Mouse (Mus musculus): ENCODE measurements around the gene Kdm6a. TPM values are rescaled to one million over a fixed set of nuclear protein-coding genes. Genes with fewer than 3 reads are reported as not detected.

Kdm6a gene
- 6.3 and 12.7 TPM in 2 replicates for polyA plus RNA-seq (2012; ENCODE audit: insufficient read depth, insufficient read length, missing spikeins)

- Histone ChIP-seq H3K4me1 (ENCODE audit: control insufficient read depth, insufficient read depth, insufficient read length, low read length) (no peaks in the 10 kb centered on the region), H3K27ac (replicated peaks; ENCODE audit: low read depth, low read length) (peak within 1 kb of the TSS; percentile 97)
These were observed at the start of gene Kdm6a for GRCm38 (mm10) chrX:18162192-18162857. Gene Kdm6a, plus strand, starts transcription at chrX:18162575.

GRCm38 (mm10) chrX:18145557-18145956 is 16.8 kb upstream of the Kdm6a start, which contains the start of gene Dusp21:
Gene Dusp21, plus strand, starts transcription at chrX:18145857.
- H3K4me1 ChIP-seq (ENCODE audit: control insufficient read depth, insufficient read depth, insufficient read length, low read length) = no peaks in the 10 kb centered on the region
- no peak within 1 kb of the TSS for H3K4me3 ChIP-seq (ENCODE audit: insufficient read depth, low read depth, low read length)
- no peak within 1 kb of the TSS for H3K27ac ChIP-seq (replicated peaks; ENCODE audit: low read depth, low read length)

More at GRCm38 (mm10) chrX:18162192-18162857, at the start of gene Kdm6a:
- H3K4me3 ChIP-seq (ENCODE audit: insufficient read depth, low read depth, low read length) = peak within 1 kb of the TSS; percentile 98

GRCm38 (mm10) chrX:18160734-18161442 is 1.5 kb upstream of the Kdm6a start:
- Histone ChIP-seq H3K4me3 (ENCODE audit: insufficient read depth, low read depth, low read length) (no peak overlapping the region), H3K27ac (replicated peaks; ENCODE audit: low read depth, low read length) (no peak overlapping the region), H3K4me1 (ENCODE audit: control insufficient read depth, insufficient read depth, insufficient read length, low read length) (no peaks in the 10 kb centered on the region)

GRCm38 (mm10) chrX:18161796-18162191 is 581 bp upstream of the Kdm6a start:
- H3K27ac ChIP-seq (replicated peaks; ENCODE audit: low read depth, low read length) = peak overlapping the region; percentile 97
- H3K4me1 ChIP-seq (ENCODE audit: control insufficient read depth, insufficient read depth, insufficient read length, low read length) = no peaks in the 10 kb centered on the region
- H3K4me3 ChIP-seq (ENCODE audit: insufficient read depth, low read depth, low read length) = peak overlapping the region; percentile 88

GRCm38 (mm10) chrX:18162861-18163731 is 721 bp downstream of the Kdm6a start:
- H3K4me1 ChIP-seq (ENCODE audit: control insufficient read depth, insufficient read depth, insufficient read length, low read length) = no peaks in the 10 kb centered on the region; the same call in 1 of the 2 replicates
- H3K4me3 ChIP-seq (ENCODE audit: insufficient read depth, low read depth, low read length) = peak overlapping the region; percentile 98
- H3K27ac ChIP-seq (replicated peaks; ENCODE audit: low read depth, low read length) = peak overlapping the region; percentile 89

GRCm38 (mm10) chrX:18163917-18164624 is 1.7 kb downstream of the Kdm6a start:
- Histone ChIP-seq H3K27ac (replicated peaks; ENCODE audit: low read depth, low read length) (peak overlapping the region; percentile 89), H3K4me1 (ENCODE audit: control insufficient read depth, insufficient read depth, insufficient read length, low read length) (no peaks in the 10 kb centered on the region; the same call in 1 of the 2 replicates), H3K4me3 (ENCODE audit: insufficient read depth, low read depth, low read length) (peak overlapping the region; percentile 98)

GRCm38 (mm10) chrX:18165121-18165520 is 2.7 kb downstream of the Kdm6a start:
- Histone ChIP-seq H3K27ac (replicated peaks; ENCODE audit: low read depth, low read length) (no peak overlapping the region), H3K4me1 (ENCODE audit: control insufficient read depth, insufficient read depth, insufficient read length, low read length) (no peaks in the 10 kb centered on the region; the same call in 1 of the 2 replicates), H3K4me3 (ENCODE audit: insufficient read depth, low read depth, low read length) (no peak overlapping the region)

- Histone ChIP-seq H3K4me1 (ENCODE audit: control insufficient read depth, insufficient read depth, insufficient read length, low read length) (no peaks in the 10 kb centered on the region; the same call in 1 of the 2 replicates), H3K4me3 (ENCODE audit: insufficient read depth, low read depth, low read length) (no peak overlapping the region), H3K27ac (replicated peaks; ENCODE audit: low read depth, low read length) (no peak overlapping the region)
These were observed 4.6 kb downstream of the Kdm6a start for GRCm38 (mm10) chrX:18166961-18167360.

- no peaks in the 10 kb centered on the region; the same call in 1 of the 2 replicates for H3K4me1 ChIP-seq (ENCODE audit: control insufficient read depth, insufficient read depth, insufficient read length, low read length)
- no peak overlapping the region for H3K4me3 ChIP-seq (ENCODE audit: insufficient read depth, low read depth, low read length)
- H3K27ac ChIP-seq (replicated peaks; ENCODE audit: low read depth, low read length) = no peak overlapping the region
These were observed 6.6 kb downstream of the Kdm6a start for GRCm38 (mm10) chrX:18168940-18169339.

- H3K27ac ChIP-seq (replicated peaks; ENCODE audit: low read depth, low read length) = no peak overlapping the region
These were observed 12.5 kb downstream of the Kdm6a start for GRCm38 (mm10) chrX:18174831-18175230.

GRCm38 (mm10) chrX:18177803-18178202 is 15.4 kb downstream of the Kdm6a start:
- H3K27ac ChIP-seq (replicated peaks; ENCODE audit: low read depth, low read length) = no peak overlapping the region
- no peak overlapping the region for H3K4me3 ChIP-seq (ENCODE audit: insufficient read depth, low read depth, low read length)

More at GRCm38 (mm10) chrX:18174831-18175230, 12.5 kb downstream of the Kdm6a start:
- Histone ChIP-seq H3K4me1 (ENCODE audit: control insufficient read depth, insufficient read depth, insufficient read length, low read length) (peaks cover 3% of the 10 kb centered on the region; the same call in 1 of the 2 replicates), H3K4me3 (ENCODE audit: insufficient read depth, low read depth, low read length) (no peak overlapping the region)

GRCm38 (mm10) chrX:18179492-18179891 is 17.1 kb downstream of the Kdm6a start:
- Histone ChIP-seq H3K4me1 (ENCODE audit: control insufficient read depth, insufficient read depth, insufficient read length, low read length) (no peaks in the 10 kb centered on the region), H3K4me3 (ENCODE audit: insufficient read depth, low read depth, low read length) (no peak overlapping the region)

More at GRCm38 (mm10) chrX:18177803-18178202, 15.4 kb downstream of the Kdm6a start:
- 0 out of 2 replicates have a peak, but pooled peaks cover 3% of the 10 kb centered on the region for H3K4me1 ChIP-seq (ENCODE audit: control insufficient read depth, insufficient read depth, insufficient read length, low read length)

GRCm38 (mm10) chrX:18187203-18187602 is 24.8 kb downstream of the Kdm6a start:
- Histone ChIP-seq H3K4me3 (ENCODE audit: insufficient read depth, low read depth, low read length) (no peak overlapping the region), H3K4me1 (ENCODE audit: control insufficient read depth, insufficient read depth, insufficient read length, low read length) (no peaks in the 10 kb centered on the region), H3K27ac (replicated peaks; ENCODE audit: low read depth, low read length) (no peak overlapping the region)

More at GRCm38 (mm10) chrX:18179492-18179891, 17.1 kb downstream of the Kdm6a start:
- no peak overlapping the region for H3K27ac ChIP-seq (replicated peaks; ENCODE audit: low read depth, low read length)

- Histone ChIP-seq H3K4me3 (ENCODE audit: insufficient read depth, low read depth, low read length) (no peak overlapping the region), H3K27ac (replicated peaks; ENCODE audit: low read depth, low read length) (no peak overlapping the region), H3K4me1 (ENCODE audit: control insufficient read depth, insufficient read depth, insufficient read length, low read length) (no peaks in the 10 kb centered on the region)
These were observed 25.9 kb downstream of the Kdm6a start for GRCm38 (mm10) chrX:18188293-18188692.
